Mouse (Mus musculus) kidney, postnatal 36 days (tissue): ENCODE results near the gene Pgap3.

Experiments
- DNase-seq, 2 experiments: peaks; one replicate each; pipeline ENCODE4 v3.0.0; 2021 to 2022; ENCODE audit warnings: mixed read lengths in 2 of 2

Gene Pgap3

GRCm38 (mm10) chr11:98400161-98400726 is at the start of gene Pgap3:
TSS of gene Pgap3 (minus strand) at chr11:98400490.
- peak; percentile 90 to 92 for DNase-seq

- DNase-seq, result peak in 1 of 2 experiments; percentile 57
Observed at GRCm38 (mm10) chr11:98449419-98449818, 49.1 kb upstream of the Pgap3 start.

- peak; percentile 80 to 89 for DNase-seq
Observed at GRCm38 (mm10) chr11:98448191-98448790, 48.0 kb upstream of the Pgap3 start.

GRCm38 (mm10) chr11:98447475-98447834 is 47.2 kb upstream of the Pgap3 start:
- no peak for DNase-seq

- peak; percentile 89 to 92 for DNase-seq
Observed at GRCm38 (mm10) chr11:98446562-98447474, 46.5 kb upstream of the Pgap3 start.

GRCm38 (mm10) chr11:98446213-98446561 is 45.9 kb upstream of the Pgap3 start, which contains the start of gene Grb7:
TSS of gene Grb7 (plus strand) at chr11:98446394.
- DNase-seq, result no peak

GRCm38 (mm10) chr11:98445679-98446078 is 45.4 kb upstream of the Pgap3 start:
- peak; percentile 76 to 80 for DNase-seq

- peak in 1 of 2 experiments; percentile 33 for DNase-seq
Observed at GRCm38 (mm10) chr11:98445238-98445637, 44.9 kb upstream of the Pgap3 start.

GRCm38 (mm10) chr11:98443688-98444087 is 43.4 kb upstream of the Pgap3 start:
- no peak for DNase-seq

GRCm38 (mm10) chr11:98438331-98439158 is 38.3 kb upstream of the Pgap3 start, which contains the start of gene Mien1:
TSS of gene Mien1 (minus strand) at chr11:98438991.
- DNase-seq, result peak; percentile 96 to 99

GRCm38 (mm10) chr11:98437441-98437840 is 37.2 kb upstream of the Pgap3 start:
- DNase-seq, result peak; percentile 56 to 66

- DNase-seq, result no peak
Observed at GRCm38 (mm10) chr11:98435723-98436122, 35.4 kb upstream of the Pgap3 start.

- no peak for DNase-seq
Observed at GRCm38 (mm10) chr11:98431743-98432502, 31.6 kb upstream of the Pgap3 start.

GRCm38 (mm10) chr11:98428436-98428835 is 28.1 kb upstream of the Pgap3 start:
- no peak for DNase-seq

GRCm38 (mm10) chr11:98426592-98426991 is 26.3 kb upstream of the Pgap3 start:
- DNase-seq, result peak; percentile 70 to 77

GRCm38 (mm10) chr11:98418939-98419547 is 18.8 kb upstream of the Pgap3 start:
- peak; percentile 80 to 84 for DNase-seq

GRCm38 (mm10) chr11:98418273-98418672 is 18.0 kb upstream of the Pgap3 start:
- DNase-seq, result no peak

- DNase-seq, result no peak
Observed at GRCm38 (mm10) chr11:98417074-98417473, 16.8 kb upstream of the Pgap3 start.

GRCm38 (mm10) chr11:98414162-98414561 is 13.9 kb upstream of the Pgap3 start:
- DNase-seq, result peak; percentile 48 to 63

- DNase-seq, result peak in 1 of 2 experiments; percentile 40
Observed at GRCm38 (mm10) chr11:98413731-98414130, 13.4 kb upstream of the Pgap3 start.

GRCm38 (mm10) chr11:98412797-98413301 is 12.6 kb upstream of the Pgap3 start:
- peak in 1 of 2 experiments; percentile 61 for DNase-seq
